Mouse (Mus musculus): ENCODE results near the gene Gipc2. TPM values are rescaled to one million over a fixed set of nuclear protein-coding genes. Genes with fewer than 3 reads are reported as not detected.
A peak's percentile ranks its signal among the peaks of the same experiment; 100 is the strongest.
"Not testable (repeated sequence)": the region's sequence is repeated elsewhere in the genome, so short reads cannot be mapped to it uniquely, and the experiment has no call there.

Gipc2 gene
- total RNA-seq, 2 experiments from 2014 or later: 1.3 to 2.8 TPM

DNA sequence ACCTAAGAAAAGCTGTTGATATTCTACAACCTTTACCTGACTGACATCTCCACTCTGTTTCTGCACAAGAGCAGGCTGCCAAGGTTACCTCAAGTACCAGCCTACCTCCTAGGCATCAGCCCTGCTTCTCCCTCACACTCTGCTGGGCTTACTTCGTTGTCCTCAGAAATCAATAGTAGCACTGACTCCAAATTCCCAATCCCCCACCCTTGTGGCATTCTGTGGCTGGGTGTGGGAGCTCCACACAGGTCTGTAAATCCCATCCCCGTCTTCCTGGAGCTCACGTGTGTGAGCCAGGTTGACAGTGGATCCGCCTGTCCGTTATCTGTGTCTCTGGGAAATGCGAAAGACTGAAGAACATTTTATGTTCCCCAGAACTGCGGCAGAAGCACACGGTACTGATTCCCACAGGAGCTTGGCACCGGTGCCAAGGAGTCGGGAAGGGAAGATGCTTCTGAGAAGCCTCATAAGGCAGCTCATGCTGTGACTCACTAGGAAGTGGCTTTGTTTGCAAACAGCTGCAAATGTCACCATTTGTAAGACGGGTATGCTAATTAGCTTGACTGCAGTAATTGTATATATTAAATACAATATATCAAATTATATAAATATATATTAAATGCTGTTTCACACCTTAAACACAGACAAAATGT lies 10.6 kb downstream of the Gipc2 start:
- DNase-seq (ENCODE audit: low spot score in 2 of 2): peak in 1 of 2 experiments; percentile 35

DNA sequence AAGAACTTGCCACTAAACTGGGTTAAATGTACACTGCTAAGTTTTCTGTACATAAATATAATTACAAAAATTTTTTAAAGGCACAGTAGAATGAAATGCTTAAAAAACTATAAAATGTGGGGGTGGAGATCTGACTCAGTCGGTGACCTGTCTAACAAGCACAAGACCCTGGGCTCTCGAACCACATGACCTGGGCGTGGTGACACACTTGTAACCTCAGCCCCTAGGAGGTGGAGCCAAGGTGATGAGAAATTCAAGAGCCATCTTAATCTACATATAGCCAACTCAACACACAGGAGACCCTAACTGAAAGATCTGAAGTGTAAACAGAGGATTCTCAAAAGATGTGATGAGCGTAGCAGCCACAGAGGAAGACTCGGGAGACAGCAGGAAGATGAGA lies 11.9 kb downstream of the Gipc2 start:
- no peak for DNase-seq (ENCODE audit: low spot score in 2 of 2)

DNA sequence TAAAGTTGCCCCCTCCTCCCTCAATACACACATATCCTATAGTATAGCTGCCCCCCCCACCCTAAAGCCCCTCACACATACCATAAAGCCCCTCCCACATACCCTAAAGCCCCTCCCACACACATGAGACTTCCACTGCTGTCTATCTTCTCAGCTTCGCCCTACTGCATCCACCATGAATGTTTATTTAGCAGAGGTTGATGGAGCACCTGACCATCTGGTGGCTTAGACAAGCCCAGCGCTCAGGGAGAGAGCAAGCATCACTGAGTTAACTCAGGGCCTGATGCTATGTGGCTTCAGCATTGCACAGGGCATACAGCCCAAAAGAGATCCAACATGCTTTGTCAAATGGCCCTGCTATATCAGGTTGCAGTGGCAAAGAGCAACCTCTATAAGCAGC lies 12.9 kb downstream of the Gipc2 start:
- no peak for DNase-seq (ENCODE audit: low spot score in 2 of 2)

DNA sequence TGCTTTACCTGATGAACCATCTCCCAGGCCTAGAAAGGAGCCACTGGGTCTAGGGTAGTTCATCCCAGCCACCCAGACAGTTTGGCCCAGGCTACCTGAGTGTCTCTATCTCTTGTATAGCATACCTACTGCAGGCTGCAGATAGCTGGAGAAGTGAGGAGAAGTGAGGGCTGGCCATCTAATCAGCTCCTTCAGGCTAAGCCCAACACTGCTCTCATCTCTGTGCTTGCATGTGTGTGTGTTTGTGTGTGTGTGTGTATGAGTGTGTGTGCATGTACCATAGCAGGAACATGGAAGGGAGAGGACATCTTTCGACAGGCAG lies 13.6 kb downstream of the Gipc2 start:
- DNase-seq (ENCODE audit: low spot score in 2 of 2): no peak

DNA sequence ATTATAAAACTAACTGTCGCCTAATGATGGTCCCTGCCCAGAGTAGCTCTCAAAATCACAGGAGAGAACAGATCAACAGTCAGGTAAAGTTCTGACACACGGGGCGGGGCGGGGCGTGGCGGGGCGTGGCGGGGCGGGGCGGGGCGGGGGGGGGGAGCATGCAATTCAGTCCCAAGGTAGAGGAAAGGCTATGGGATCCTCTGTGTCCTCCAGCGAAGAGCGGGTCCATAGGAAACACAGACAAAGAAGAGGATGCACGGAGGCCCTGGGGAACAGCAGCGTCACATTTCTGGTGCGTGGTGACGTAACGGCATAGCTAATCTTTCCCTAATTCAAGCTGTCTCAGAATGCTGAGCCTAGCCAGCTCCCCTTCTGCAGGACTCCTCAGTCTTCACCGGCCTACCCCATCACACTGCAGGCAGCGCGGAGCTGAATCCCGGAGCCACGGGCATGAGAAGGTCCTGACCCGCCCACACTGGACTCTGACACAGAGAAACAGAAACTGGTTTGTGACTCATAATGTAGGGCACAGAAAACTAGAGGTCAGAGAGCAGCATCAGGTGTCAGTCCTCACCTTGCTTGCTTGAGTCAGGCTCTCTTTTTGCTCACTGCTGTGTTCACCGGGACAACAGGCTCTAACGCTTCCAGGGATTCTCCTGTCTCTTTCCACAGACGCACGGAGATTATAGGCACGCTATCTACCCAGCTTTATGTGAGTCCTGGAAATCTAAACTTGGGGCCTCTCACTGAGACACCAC lies 14.1 kb downstream of the Gipc2 start:
- DNase-seq (ENCODE audit: low spot score in 2 of 2): no peak

DNA sequence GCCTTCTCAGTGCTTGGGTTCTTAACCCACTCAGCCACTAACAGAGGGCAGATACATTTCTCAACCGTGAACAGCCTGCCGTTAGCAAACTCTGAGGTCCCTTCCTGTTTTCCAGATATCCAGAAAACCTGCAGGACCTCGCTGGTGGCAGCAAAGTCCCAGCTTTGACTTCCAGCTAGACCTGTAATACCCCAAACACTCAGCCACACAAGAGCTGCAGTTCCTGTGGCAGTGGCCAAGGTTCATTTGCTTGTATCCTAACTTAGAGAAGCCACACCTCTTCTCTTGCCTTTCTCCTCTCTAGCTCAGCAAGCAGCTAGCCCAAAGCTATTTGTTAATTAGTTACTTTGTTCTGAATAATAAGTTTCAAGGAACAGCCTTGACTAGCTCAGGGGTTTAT lies 16.2 kb downstream of the Gipc2 start:
- DNase-seq (ENCODE audit: low spot score in 2 of 2): no peak

DNA sequence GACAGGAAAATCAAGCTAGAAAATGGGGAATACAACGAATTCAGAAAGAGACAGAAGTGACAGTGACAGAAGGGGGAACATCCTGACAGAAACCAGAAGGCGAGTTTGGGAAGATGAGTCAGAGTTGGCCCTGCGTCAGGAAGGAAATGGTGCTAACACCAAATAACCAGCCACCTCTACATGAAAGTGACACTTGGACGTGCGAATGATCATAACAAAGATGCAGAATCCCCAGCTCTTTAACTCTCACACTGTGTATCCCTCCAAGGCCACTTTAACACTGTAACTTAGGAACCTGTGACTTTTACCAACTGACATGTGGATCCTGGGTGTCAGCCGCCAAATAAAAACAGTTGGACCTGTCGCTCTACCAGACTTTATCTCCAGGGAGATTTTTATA lies 16.6 kb downstream of the Gipc2 start:
- no peak for DNase-seq (ENCODE audit: low spot score in 2 of 2)

DNA sequence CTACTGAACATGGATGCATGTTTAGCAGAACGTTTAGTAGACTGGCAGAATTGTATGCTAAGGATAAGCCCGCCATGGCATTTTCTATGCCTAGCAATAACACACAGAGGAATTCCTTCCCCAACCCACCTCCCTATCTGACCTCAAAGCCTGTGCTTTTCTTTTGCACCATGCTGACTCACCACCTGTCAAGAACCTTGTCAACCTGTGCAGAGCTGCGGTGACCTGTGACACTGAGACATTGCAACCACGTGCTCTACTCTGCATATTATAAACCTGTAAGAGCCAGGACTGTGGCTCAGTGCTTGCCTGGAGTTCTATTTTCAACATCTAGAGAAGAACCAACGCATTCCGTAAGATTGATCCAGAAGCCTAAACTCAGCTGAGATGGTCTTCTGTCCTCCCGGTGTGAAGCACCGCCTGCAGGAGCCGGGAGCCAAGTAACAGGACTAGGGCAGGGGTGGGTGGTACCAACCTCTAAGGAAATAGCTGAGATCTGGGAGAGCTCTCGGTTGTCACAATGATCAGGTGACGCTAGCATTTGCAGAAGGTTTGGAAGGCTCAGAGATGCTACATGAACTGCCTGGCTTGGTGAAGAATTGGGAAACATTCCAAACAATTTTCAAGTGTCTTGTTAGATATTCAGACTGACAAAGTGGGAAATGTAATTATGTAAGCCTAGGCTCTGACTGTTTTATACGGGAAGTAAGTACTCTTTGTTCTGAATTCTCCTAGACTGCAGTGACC lies 18.8 kb downstream of the Gipc2 start:
- no peak for DNase-seq (ENCODE audit: low spot score in 2 of 2)

DNA sequence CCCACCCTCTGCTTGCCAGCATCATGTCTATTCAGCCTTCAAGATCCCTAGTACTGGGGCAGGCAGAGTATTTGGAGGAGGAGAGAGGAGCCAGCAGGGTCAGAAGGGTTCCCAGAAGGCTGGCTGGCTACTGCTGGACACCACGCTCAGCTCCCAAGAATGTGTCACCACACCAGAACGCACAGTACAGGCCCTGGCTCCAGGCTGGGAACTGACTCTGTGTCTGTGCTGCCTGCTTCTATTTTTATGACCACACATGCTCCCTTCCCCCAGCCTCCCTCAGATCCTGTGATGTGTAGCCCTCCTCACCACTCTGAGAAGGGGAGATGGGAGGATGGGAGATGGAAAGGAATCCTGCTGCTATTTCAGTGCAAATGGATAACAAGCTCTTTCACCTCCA lies 20.8 kb downstream of the Gipc2 start:
- DNase-seq (ENCODE audit: low spot score in 2 of 2): no peak

DNA sequence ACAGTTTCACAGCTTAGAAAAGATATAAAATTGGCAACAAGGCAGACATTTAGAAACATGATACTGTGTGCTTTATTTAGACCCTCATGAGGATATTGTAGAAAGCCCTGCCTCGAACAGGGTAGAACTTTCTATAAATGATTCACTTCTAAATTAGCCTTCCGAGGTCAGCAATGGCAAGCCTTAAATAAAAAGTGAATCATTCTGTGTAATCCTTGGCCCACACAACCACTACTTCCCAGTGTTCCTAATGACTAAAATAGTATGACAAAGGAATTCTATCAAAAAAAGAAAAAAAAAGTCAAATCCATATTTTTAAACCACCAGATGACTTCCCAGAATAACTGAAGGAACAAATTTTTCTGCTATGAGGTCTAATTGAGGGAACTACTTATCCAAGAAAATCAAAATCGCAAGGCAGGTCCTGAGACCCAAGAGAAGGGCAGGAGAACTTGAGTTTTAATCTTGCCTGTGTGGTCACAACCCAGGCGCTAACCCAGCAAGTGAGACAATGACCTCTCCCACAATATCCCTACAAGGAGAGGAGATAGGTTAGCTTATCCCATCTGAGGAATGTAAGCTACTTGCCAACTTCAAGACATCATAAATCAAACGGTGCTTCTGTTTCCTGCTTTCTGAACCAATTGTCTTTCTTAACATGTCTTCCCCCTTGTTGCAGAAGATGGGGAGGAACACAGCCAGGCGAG lies 22.9 kb downstream of the Gipc2 start:
- no peak for DNase-seq (ENCODE audit: low spot score in 2 of 2)

DNA sequence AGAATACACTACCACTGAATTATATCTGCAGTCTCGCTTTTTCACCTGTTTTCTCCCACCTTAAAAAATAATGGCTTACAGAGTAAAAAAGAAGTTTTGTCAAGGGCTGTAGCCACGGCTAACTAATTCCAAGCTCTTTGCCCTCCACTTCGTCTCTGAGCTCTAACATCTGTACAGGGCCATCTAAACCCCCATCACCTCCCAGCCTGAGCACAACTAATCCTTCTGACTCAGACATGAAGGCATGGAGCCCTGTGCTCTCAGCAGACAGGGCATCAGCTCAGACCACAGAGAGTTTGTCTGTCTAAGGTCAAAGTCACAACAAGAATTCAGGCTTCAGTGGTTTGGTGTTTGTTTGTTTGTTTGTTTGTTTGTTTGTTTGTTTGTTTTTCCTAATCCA lies 23.9 kb downstream of the Gipc2 start:
- DNase-seq (ENCODE audit: low spot score in 2 of 2): no peak

DNA sequence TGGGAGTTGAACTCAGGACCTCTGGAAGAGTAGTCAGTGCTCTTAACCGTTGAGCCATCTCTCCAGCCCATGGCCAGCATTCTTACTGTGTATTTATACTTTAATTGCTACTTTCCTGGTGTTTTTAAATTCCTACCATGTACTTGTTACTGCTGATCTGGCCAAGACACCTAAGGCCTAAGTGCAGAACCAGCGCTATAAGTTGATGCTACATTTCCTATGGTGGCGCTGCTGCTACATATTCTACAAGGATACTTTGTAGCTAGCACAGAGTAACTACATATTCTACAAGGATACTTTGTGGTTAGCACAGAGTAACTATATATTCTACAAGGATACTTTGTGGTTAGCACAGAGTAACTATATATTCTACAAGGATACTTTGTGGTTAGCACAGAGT lies 26.7 kb downstream of the Gipc2 start:
- not testable (repeated sequence) for DNase-seq (ENCODE audit: low spot score in 2 of 2)

DNA sequence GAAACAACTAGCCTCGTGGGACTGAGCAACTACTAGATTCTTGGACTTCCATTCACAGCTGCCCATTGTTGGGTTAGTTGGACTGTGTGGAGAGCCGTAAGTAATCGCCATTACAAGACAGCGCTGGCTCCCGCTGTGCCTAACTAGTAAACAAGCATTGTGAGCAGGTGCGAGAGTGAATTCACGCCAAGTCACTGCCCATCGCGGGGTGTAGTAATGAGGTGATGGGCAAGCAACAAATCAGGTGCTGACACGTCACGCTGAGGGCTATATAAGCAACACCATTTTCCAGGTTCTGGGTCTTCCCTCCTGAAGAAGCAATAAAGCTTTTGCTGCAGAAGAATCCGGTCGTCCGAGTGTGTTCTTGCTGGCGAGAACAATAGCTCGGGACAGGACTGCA lies 29.9 kb downstream of the Gipc2 start:
- DNase-seq (ENCODE audit: low spot score in 2 of 2): not testable (repeated sequence)

DNA sequence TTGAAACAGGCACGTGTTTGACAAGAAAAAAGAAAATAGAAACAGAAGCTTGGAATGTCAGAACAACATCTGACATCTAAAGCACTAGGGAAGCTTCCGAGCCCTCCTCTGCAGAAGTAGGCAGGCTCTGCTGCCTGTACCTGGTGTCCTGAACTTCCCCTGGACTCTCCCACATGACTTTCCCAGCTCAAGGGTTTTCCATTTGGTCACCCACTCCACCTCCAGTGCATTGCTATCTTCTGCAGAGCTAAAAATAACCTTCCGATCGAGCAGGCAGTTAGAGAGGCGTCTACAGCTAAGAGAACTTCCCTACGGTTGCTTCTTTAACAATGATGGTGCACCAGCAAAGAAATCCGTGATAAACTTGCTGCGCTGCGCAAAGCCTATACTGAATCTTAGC lies 32.4 kb downstream of the Gipc2 start:
- DNase-seq (ENCODE audit: low spot score in 2 of 2): no peak

DNA sequence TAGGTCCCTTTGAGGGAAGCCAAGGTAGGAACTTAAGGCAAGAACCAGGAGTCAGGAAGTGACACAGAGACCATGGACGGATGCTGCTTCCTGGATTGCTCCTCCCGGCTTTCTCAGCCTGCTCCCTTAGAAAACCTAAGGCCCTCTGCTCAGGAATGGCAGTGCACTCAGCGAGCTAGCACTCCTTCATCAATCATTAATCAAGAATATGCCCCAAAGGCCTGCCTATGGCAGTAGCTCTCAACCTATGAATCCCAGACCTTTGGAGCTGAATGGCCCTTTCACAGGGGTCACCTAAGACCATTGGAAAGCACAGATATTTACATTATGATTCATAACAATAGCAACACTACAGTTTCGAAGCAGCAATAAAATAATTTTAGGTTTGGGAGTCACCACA lies 35.1 kb downstream of the Gipc2 start:
- DNase-seq (ENCODE audit: low spot score in 2 of 2): no peak

DNA sequence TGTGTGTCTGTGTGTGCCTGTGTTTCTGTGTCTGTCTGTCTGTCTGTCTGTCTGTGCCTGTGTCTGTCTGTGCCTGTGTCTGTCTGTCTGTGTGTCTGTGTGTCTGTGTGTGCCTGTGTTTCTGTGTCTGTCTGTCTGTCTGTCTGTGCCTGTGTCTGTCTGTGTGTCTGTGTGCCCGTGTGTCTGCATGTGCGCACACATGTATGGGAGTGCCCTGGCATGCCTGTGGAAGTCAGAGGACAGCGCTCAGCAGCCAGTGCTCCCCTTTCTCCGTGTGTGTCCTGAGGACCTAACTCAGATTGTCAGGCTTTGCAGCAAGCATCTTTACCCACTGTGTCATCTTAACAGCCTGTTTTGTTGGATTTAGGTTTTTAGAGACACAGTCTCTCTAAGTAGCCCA lies 36.6 kb downstream of the Gipc2 start:
- DNase-seq (ENCODE audit: low spot score in 2 of 2): not testable (repeated sequence)

DNA sequence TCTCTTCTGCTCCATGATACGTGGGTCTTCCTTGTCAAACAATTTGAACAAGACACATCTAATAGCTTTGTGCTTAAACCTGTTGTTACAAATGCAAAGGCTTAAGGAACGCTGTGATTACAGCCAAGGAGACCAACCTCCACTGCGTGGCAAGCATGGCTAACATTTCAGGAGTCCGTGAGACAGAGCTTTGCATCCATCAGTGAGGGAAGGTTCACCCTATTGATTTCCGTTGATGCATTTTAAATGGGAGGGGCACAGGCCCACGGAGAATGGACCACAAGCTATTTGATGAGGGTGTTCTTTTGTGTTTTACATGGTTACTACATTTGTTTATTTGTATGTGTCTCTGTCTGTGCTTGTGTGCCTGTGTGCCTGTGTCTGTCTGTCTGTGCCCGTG lies 37.4 kb downstream of the Gipc2 start:
- DNase-seq (ENCODE audit: low spot score in 2 of 2): no peak

DNA sequence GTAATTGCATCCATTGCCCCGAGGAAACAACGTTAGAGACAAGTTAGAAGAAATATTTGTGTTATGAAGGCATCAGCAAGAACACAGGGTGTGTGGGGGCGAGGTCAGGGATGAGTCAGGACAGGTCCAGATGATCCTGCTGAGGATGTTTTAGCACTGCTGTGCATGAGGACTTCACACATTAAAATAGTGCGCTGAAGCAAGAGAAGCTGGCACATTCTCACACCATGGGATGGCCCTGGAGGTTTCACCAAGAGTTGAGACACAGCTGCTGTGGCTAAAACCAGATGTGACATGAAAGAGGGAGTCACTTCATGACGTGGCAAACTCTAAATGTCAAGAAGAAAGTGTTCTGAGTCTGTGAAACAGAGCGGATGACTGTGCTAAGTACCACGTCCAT lies 38.9 kb downstream of the Gipc2 start:
- DNase-seq (ENCODE audit: low spot score in 2 of 2): no peak

DNA sequence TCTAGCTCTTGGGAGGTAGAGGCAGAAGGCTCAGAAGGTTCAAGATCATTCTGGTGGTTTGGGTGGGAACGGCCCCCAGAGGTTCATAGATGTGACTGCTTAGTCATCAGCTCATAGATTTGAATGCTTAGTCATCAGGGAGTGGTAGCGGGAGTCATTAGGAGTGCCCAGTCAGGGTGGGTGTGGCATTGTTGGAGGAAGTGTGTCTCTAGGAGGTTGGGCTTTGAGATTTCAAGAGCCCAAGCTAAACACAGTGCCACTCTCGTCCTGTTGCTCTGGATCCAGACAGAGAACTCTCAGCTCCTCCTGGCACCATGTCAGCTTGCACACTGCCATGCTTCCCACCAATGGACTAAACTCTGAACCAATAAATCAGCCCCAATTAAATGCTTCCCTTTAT lies 43.3 kb downstream of the Gipc2 start:
- no peak for DNase-seq (ENCODE audit: low spot score in 2 of 2)

DNA sequence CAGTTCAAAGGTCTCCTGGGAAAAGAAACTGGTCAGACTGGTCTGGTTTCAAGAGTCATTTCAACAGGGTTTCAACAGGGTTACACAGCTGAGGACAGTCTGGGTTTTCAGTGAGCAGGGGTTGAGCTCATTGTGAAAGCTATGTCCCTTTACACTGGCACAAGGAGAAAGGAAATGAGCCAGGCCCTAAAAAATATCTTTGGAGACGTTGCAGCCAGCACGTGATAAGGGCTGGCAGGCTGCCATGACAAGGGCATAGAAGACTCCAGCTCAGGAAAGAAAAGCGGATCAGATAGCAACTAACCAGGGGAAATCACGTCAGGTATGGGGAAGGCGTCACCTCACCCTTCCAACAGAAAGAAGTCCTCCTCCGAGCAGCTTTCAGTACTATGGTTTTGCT lies 43.9 kb downstream of the Gipc2 start:
- DNase-seq (ENCODE audit: low spot score in 2 of 2): no peak

DNA sequence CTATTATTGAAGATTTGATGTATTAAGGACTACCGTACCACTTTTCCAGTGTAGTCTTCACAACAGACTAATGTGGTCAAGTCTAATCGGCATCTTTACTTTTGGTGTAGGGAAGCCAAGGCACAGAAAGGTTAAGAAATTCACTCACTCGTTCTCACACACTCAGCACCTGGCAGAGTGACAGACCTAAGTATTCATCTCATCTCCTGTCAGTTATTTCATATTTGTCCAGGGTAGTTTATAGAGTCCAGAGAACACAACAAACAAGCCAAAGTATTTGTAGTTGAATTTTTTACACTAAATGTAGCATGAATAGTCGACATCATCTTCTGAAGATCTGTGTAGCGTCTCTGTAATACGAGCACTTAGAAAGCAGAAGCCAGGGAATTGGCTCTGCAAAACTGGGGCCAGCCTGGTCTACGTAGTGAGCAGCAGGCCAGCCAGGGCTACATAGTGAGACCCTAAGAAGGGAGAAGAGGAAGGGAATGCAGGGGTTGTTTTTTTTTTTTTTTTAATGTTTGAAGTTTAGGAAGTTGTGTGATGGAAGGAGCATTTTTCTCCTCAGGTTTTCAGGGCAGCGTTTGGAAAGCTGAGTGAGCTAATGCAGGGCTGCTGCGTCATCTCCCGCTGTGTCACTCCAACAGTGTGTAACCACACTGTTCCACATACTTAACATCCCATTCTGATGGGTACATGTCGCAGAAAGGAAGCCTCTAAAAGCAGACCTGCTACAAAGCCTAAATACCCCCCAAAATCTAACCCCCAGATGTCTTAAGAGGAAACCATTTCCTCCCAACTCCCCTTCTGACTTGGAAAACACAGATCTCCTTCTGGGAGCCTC lies 44.6 kb downstream of the Gipc2 start:
- DNase-seq (ENCODE audit: low spot score in 2 of 2): no peak
